Mouse (Mus musculus): ENCODE data around the gene Tpx2.

DNA sequence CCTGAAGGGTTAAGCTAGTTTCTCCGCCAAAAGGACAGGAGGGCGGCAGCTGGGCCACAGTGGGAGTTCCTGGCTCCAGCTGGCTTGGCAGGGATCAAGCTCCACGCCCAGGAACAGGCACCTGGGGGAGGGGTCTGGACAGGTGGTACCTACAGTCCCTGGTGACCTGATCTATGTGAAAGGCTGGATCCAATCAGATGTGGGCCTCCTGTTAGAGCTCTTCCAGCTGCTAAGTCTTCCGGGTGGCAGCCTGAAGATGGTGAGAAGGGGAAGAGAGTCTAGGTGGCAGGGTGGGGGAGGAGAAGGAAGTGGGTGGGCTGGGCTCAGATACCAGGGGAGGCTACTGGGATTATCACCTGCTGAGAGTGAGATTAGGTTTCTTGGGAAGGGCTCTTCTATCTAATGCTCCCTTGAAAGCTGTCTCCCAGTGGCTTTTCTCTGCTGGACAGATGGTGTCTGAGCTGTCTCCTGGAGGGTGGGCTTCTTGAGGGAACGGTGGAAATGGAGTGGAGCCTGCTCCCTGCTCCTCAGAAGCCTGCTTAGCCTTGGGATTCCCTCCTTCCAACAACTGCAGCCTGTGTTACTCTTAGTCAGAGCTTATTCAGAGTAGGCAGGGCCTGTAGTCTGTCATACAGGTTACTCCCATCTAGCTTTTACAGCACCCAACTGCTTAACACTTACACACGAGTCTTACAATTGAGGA lies 43.2 kb upstream of the Tpx2 start:
- TF ChIP-seq POLR2A (IDR thresholded peaks at IDR 0.05; ENCODE audit: borderline replicate concordance, insufficient read depth, low read length) (no peak), CTCF (IDR thresholded peaks at IDR 0.05; ENCODE audit: borderline replicate concordance, insufficient read depth, low read depth, low read length) (no peak; the same call in 1 of the 2 replicates)

Data from cerebellum, adult 2 months (tissue).